9 mouse cellular contexts compared by ENCODE assay signal in genomic region chr9:108450292-108451169, GRCm38 (mm10). TPM values are rescaled to one million over a fixed set of nuclear protein-coding genes. Genes with fewer than 3 reads are reported as not detected.
DNase-seq lines count a peak whose midpoint lies in the region; ATAC-seq and TF ChIP-seq lines count a peak whose summit lies in the region.
"Had no signal": no experiment of that assay in that cellular context is flagged by ENCODE, and none has a peak within 500 bp of the region (broad histone marks: within the 10 kb centered on the region; RNA-seq: fewer than 3 reads in every experiment).

No protein-coding gene starts in this region.

- peaks cover 22% of the 10 kb centered on the region for H3K4me1 ChIP-seq in forebrain, embryonic 11.5 days (replicated peaks; ENCODE audit: control insufficient read depth, insufficient read depth, low read length)
- peaks cover 34% of the 10 kb centered on the region for H3K4me1 ChIP-seq in intestine, embryonic 14.5 days (replicated peaks; ENCODE audit: control insufficient read depth, insufficient read depth, low read length)
- H3K4me1 ChIP-seq in liver, postnatal 0 days (ENCODE audit: insufficient read depth) = peaks cover 24% of the 10 kb centered on the region

- 54% methylated on average over 21 of the region's 21 CpGs for WGBS in forebrain, embryonic 11.5 days
- 57% methylated on average over 21 of the region's 21 CpGs for WGBS in intestine, embryonic 14.5 days
- 70% methylated on average over 21 of the region's 21 CpGs for WGBS in liver, postnatal 0 days (ENCODE audit: insufficient replicate concordance)

- no peak for TF ChIP-seq EP300 in liver, postnatal 0 days (IDR thresholded peaks at IDR 0.05; ENCODE audit: low read depth)

- no peak for TF ChIP-seq CTCF in layer of hippocampus, adult 2 months (conservative IDR thresholded peaks at IDR 0.05)
- TF ChIP-seq CTCF in liver, postnatal 0 days (IDR thresholded peaks at IDR 0.05; ENCODE audit: low read depth) = no peak

- peak overlapping the region; percentile 95 for H3K4me2 ChIP-seq in forebrain, embryonic 11.5 days (ENCODE audit: low read depth, low read length, severe bottlenecking)
- peak overlapping the region; percentile 89 for H3K4me2 ChIP-seq in intestine, embryonic 14.5 days (ENCODE audit: low read length)
- H3K4me2 ChIP-seq in liver, postnatal 0 days (ENCODE audit: low read depth, low read length) = peak overlapping the region; percentile 100

- peak; percentile 74 for ATAC-seq in forebrain, embryonic 11.5 days (replicated peaks; ENCODE audit: low FRiP score)
- peak; percentile 45 for ATAC-seq in intestine, embryonic 14.5 days (replicated peaks; ENCODE audit: low FRiP score, low TSS enrichment, low read depth)
- ATAC-seq in liver, postnatal 0 days = no peak

- H3K27me3 ChIP-seq in forebrain, embryonic 11.5 days (ENCODE audit: control insufficient read depth, insufficient read depth, low read length) = no peaks in the 10 kb centered on the region
- no peaks in the 10 kb centered on the region for H3K27me3 ChIP-seq in intestine, embryonic 14.5 days (replicated peaks; ENCODE audit: control insufficient read depth, insufficient read depth, low read length)
- no peaks in the 10 kb centered on the region for H3K27me3 ChIP-seq in liver, postnatal 0 days (ENCODE audit: insufficient read depth, low read length)

- no peak for DNase-seq in layer of hippocampus, adult 2 months (ENCODE audit: low spot score in 2 of 2)
- no peak for DNase-seq in layer of hippocampus, adult 9-10 months (ENCODE audit: low spot score)
- peak; percentile 81 for DNase-seq in forebrain, embryonic 11.5 days (ENCODE audit: low spot score)
- DNase-seq in intestine, embryonic 14.5 days (ENCODE audit: low spot score) = peak; percentile 78
- DNase-seq in liver, postnatal 0 days = no peak
- peak; percentile 81 for DNase-seq in retina, embryonic 14.5 days (ENCODE audit: low spot score)
- DNase-seq in urinary bladder, postnatal 25 days (ENCODE audit: low spot score) = no peak
- no peak for DNase-seq in layer of hippocampus, postnatal 36 days

- H3K9me3 ChIP-seq in forebrain, embryonic 11.5 days (ENCODE audit: control insufficient read depth, low read length) = no peaks in the 10 kb centered on the region
- H3K9me3 ChIP-seq in intestine, embryonic 14.5 days (ENCODE audit: control insufficient read depth, low read length) = no peaks in the 10 kb centered on the region
- H3K9me3 ChIP-seq in liver, postnatal 0 days (ENCODE audit: low read length) = no peaks in the 10 kb centered on the region

- peak overlapping the region; percentile 75 for H3K27ac ChIP-seq in layer of hippocampus, adult 2 months
- peak overlapping the region; percentile 88 for H3K27ac ChIP-seq in forebrain, embryonic 11.5 days (ENCODE audit: low read depth, low read length)
- peak overlapping the region; percentile 71 for H3K27ac ChIP-seq in intestine, embryonic 14.5 days (ENCODE audit: low read depth)
- H3K27ac ChIP-seq in liver, postnatal 0 days (ENCODE audit: low read depth) = 0 out of 2 replicates have a peak overlapping the region, but pooled peaks have one; percentile 3

- H3K36me3 ChIP-seq in forebrain, embryonic 11.5 days (ENCODE audit: control insufficient read depth, insufficient read depth, low read length) = peaks cover 3% of the 10 kb centered on the region; the same call in 1 of the 2 replicates
- peaks cover 12% of the 10 kb centered on the region for H3K36me3 ChIP-seq in intestine, embryonic 14.5 days (ENCODE audit: control insufficient read depth, insufficient read depth, low read length)
- no peaks in the 10 kb centered on the region for H3K36me3 ChIP-seq in liver, postnatal 0 days (replicated peaks; ENCODE audit: insufficient read depth, low read length)

- H3K9ac ChIP-seq in forebrain, embryonic 11.5 days (ENCODE audit: low read length) = peak overlapping the region; percentile 47
- peak overlapping the region; percentile 60 for H3K9ac ChIP-seq in intestine, embryonic 14.5 days (ENCODE audit: low read length)
- H3K9ac ChIP-seq in liver, postnatal 0 days (replicated peaks) = no peak overlapping the region

- H3K4me3 ChIP-seq in layer of hippocampus, adult 2 months = peak overlapping the region; percentile 0; the same call in 1 of the 2 replicates
- H3K4me3 ChIP-seq in forebrain, embryonic 11.5 days (ENCODE audit: low read depth, low read length) = peak overlapping the region; percentile 19
- H3K4me3 ChIP-seq in intestine, embryonic 14.5 days (ENCODE audit: low read depth, low read length) = peak overlapping the region; percentile 59
- H3K4me3 ChIP-seq in liver, postnatal 0 days (ENCODE audit: low read depth, low read length) = no peak overlapping the region

RNA-seq across cellular contexts. Expression of gene Ccdc71, which starts 9.8 kb away (rescaled TPM):
- 10 to 100 TPM; 36.7 to 40.6 TPM for total RNA-seq in layer of hippocampus, adult 2 months (2021)
- 42.5 and 45.2 TPM in 2 replicates for polyA plus RNA-seq in forebrain, embryonic 11.5 days (2014; fragmentation: Nextera tagmentation; extraction: Ambion mirVana)
- 43.9 and 49.7 TPM in 2 replicates for polyA plus RNA-seq in intestine, embryonic 14.5 days (2014; fragmentation: Nextera tagmentation; extraction: Ambion mirVana)
- 16.1 and 19.3 TPM in 2 replicates for polyA plus RNA-seq in liver, postnatal 0 days (2015; fragmentation: Nextera tagmentation; extraction: Ambion mirVana)
- 10 to 100 TPM; 32.0 to 37.2 TPM for total RNA-seq in layer of hippocampus, postnatal 36 days (2021)

RNA-seq across cellular contexts. Expression of gene Klhdc8b, which starts 10.8 kb away (rescaled TPM):
- total RNA-seq in layer of hippocampus, adult 2 months (2021) = 10 to 100 TPM; 16.7 to 19.6 TPM
- polyA plus RNA-seq in forebrain, embryonic 11.5 days (2014; fragmentation: Nextera tagmentation; extraction: Ambion mirVana) = 49.5 and 53.9 TPM in 2 replicates
- 59.9 and 60.7 TPM in 2 replicates for polyA plus RNA-seq in intestine, embryonic 14.5 days (2014; fragmentation: Nextera tagmentation; extraction: Ambion mirVana)
- 8.5 and 9.1 TPM in 2 replicates for polyA plus RNA-seq in liver, postnatal 0 days (2015; fragmentation: Nextera tagmentation; extraction: Ambion mirVana)
- 10 to 100 TPM; 16.6 to 18.1 TPM for total RNA-seq in layer of hippocampus, postnatal 36 days (2021)

RNA-seq across cellular contexts. Expression of gene BC048562, which starts 14.2 kb away (rescaled TPM):
- total RNA-seq in layer of hippocampus, adult 2 months (2021) = not detected
- not detected in 2 replicates for polyA plus RNA-seq in forebrain, embryonic 11.5 days (2014; fragmentation: Nextera tagmentation; extraction: Ambion mirVana)
- not detected in 2 replicates for polyA plus RNA-seq in intestine, embryonic 14.5 days (2014; fragmentation: Nextera tagmentation; extraction: Ambion mirVana)
- polyA plus RNA-seq in liver, postnatal 0 days (2015; fragmentation: Nextera tagmentation; extraction: Ambion mirVana) = not detected in 2 replicates
- total RNA-seq in layer of hippocampus, postnatal 36 days (2021) = not detected
- total RNA-seq: layer of hippocampus, adult 18-20 months had no signal

RNA-seq across cellular contexts. Expression of gene Ccdc36, which starts 22.2 kb away (rescaled TPM):
- total RNA-seq in layer of hippocampus, adult 2 months (2021) = under 1 TPM in 1 of 2 experiments, not detected in 1; 0.15 TPM
- polyA plus RNA-seq in forebrain, embryonic 11.5 days (2014; fragmentation: Nextera tagmentation; extraction: Ambion mirVana) = 0.69 and 0.89 TPM in 2 replicates
- 1.5 and 1.7 TPM in 2 replicates for polyA plus RNA-seq in intestine, embryonic 14.5 days (2014; fragmentation: Nextera tagmentation; extraction: Ambion mirVana)
- polyA plus RNA-seq in liver, postnatal 0 days (2015; fragmentation: Nextera tagmentation; extraction: Ambion mirVana) = 0.08 TPM in 1 of 2 replicates, not detected in the other
- under 1 TPM in 1 of 2 experiments, not detected in 1; 0.18 TPM for total RNA-seq in layer of hippocampus, postnatal 36 days (2021)
- total RNA-seq: layer of hippocampus, adult 18-20 months had no signal

RNA-seq across cellular contexts. Expression of gene Lamb2, which starts 29.0 kb away (rescaled TPM):
- total RNA-seq in layer of hippocampus, adult 2 months (2021) = 10 to 100 TPM; 29.3 to 30.7 TPM
- polyA plus RNA-seq in forebrain, embryonic 11.5 days (2014; fragmentation: Nextera tagmentation; extraction: Ambion mirVana) = 31.8 and 40.9 TPM in 2 replicates
- 32.3 and 33.7 TPM in 2 replicates for polyA plus RNA-seq in intestine, embryonic 14.5 days (2014; fragmentation: Nextera tagmentation; extraction: Ambion mirVana)
- 2.7 and 3.9 TPM in 2 replicates for polyA plus RNA-seq in liver, postnatal 0 days (2015; fragmentation: Nextera tagmentation; extraction: Ambion mirVana)
- 10 to 100 TPM; 25.1 to 34.4 TPM for total RNA-seq in layer of hippocampus, postnatal 36 days (2021)

Comparison
In these comparisons a context has a peak if more than half of its experiments do, and no peak if none do; other contexts are left out.
1. DNase-seq: peak in forebrain, embryonic 11.5 days (single experiment), intestine, embryonic 14.5 days (single experiment) and retina, embryonic 14.5 days (single experiment); none in layer of hippocampus, adult 2 months (0 of 2), layer of hippocampus, adult 9-10 months (single experiment), liver, postnatal 0 days (single experiment), urinary bladder, postnatal 25 days (single experiment) and layer of hippocampus, postnatal 36 days (0 of 2).
2. H3K27ac ChIP-seq: peak in every context shown above with its lines; median percentile 88 in forebrain, embryonic 11.5 days; 75 in layer of hippocampus, adult 2 months; 71 in intestine, embryonic 14.5 days; 3 in liver, postnatal 0 days.
3. Peak in every context shown above with its lines, with median percentiles within 50 percentile points of each other: H3K4me2 ChIP-seq.